Mouse (Mus musculus): ENCODE results near the gene Olfr521. TPM values are rescaled to one million over a fixed set of nuclear protein-coding genes. Genes with fewer than 3 reads are reported as not detected.
"Not testable (repeated sequence)": the region's sequence is repeated elsewhere in the genome, so short reads cannot be mapped to it uniquely, and the experiment has no call there.

Olfr521 gene
- polyA plus RNA-seq, 1 experiment from 2014 or later = not detected

DNA sequence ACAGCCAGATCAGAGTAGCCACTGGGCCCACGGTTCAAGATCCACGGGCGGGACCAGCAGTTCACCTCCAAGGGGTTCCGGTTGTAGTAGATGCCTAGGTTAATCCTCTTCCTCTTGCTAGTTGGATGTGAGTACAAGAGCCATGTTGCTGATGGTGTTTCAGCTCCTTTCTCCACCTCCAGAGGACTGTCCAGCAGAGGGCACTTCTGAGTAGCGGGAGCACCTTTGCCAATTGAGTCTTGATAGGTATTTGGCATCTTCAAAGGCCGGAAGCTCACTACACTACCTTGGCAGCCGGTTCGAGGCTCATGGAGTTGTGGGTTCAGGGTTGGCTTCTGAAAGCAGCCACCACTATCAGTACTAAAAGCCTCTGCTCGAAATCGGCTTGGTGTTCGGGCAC, 50.1 kb downstream of the Olfr521 start:
- H3K27ac ChIP-seq (ENCODE audit: low read length) = no peak overlapping the region
- no peak overlapping the region for H3K4me3 ChIP-seq (ENCODE audit: low read depth, low read length)
- H3K4me2 ChIP-seq (replicated peaks; ENCODE audit: low read depth, low read length) = no peak overlapping the region
- H3K36me3 ChIP-seq (ENCODE audit: control insufficient read depth, insufficient read depth, low read length) = no peaks in the 10 kb centered on the region
- no peaks in the 10 kb centered on the region for H3K9me3 ChIP-seq (ENCODE audit: control insufficient read depth, low read depth, low read length)
- WGBS = 93% methylated on average over 11 of the region's 11 CpGs
- H3K27me3 ChIP-seq (ENCODE audit: control insufficient read depth, insufficient read depth, low read length) = no peaks in the 10 kb centered on the region
- no peak overlapping the region for H3K9ac ChIP-seq (replicated peaks; ENCODE audit: low read depth, low read length)
- ATAC-seq (ENCODE audit: insufficient number of reproducible peaks, insufficient read depth, low FRiP score, low read depth) = no peak
- no peaks in the 10 kb centered on the region for H3K4me1 ChIP-seq (ENCODE audit: control insufficient read depth, insufficient read depth, low read length)

DNA sequence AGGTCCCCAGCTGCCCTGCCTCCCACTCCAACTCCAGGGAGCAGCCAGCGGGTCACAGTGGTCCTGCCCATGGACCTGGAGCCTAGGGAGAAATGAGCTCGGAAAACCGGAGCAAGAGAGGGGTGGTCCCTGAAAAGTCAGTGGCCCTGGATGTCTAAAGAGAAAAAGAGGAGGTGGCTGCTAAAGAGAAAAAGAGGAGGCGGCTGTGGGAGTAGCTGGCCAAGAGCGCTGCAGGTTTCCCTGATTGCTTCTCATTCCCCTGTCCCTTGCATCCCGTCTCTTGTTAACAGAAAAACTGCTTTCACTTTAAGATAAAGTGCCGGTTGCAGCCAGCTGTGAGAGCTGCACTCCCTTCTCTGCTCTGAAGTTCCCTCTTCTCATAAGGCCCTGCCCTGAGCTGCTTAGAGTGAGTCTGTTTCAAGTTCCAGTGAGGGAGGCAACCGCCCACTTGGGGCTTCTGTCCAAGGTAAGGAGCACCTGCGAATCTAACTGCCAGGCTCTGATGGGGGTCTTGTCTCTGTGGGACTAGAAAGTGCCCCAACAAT, 54.9 kb downstream of the Olfr521 start:
- not testable (repeated sequence) for H3K27ac ChIP-seq (ENCODE audit: low read length); H3K4me1 ChIP-seq (ENCODE audit: control insufficient read depth, insufficient read depth, low read length); H3K36me3 ChIP-seq (ENCODE audit: control insufficient read depth, insufficient read depth, low read length); H3K9ac ChIP-seq (replicated peaks; ENCODE audit: low read depth, low read length); ATAC-seq (ENCODE audit: insufficient number of reproducible peaks, insufficient read depth, low FRiP score, low read depth); H3K27me3 ChIP-seq (ENCODE audit: control insufficient read depth, insufficient read depth, low read length); H3K9me3 ChIP-seq (ENCODE audit: control insufficient read depth, low read depth, low read length); H3K4me3 ChIP-seq (ENCODE audit: low read depth, low read length)
- peak overlapping the region; percentile 13; the same call in 1 of the 2 replicates for H3K4me2 ChIP-seq (replicated peaks; ENCODE audit: low read depth, low read length)
- WGBS = 15% methylated on average over 9 of the region's 9 CpGs

Other genes with a start within 250 kb of the Olfr521 start
- 4.0 and 5.4 TPM in 2 replicates for gene Arrb1, start 228.0 kb upstream of the Olfr521 start, polyA plus RNA-seq (2014; fragmentation: Nextera tagmentation; extraction: Ambion mirVana)
- 1.3 and 1.7 TPM in 2 replicates for gene Tpbgl, start 136.4 kb upstream of the Olfr521 start, polyA plus RNA-seq (2014; fragmentation: Nextera tagmentation; extraction: Ambion mirVana)
- 2.3 and 3.3 TPM in 2 replicates for gene Slco2b1, start 52.2 kb upstream of the Olfr521 start, polyA plus RNA-seq (2014; fragmentation: Nextera tagmentation; extraction: Ambion mirVana)
- not detected in 2 replicates for gene Olfr520, start 33.2 kb upstream of the Olfr521 start, polyA plus RNA-seq (2014; fragmentation: Nextera tagmentation; extraction: Ambion mirVana)
- 7.0 and 7.1 TPM in 2 replicates for gene Neu3, start 64.9 kb downstream of the Olfr521 start, polyA plus RNA-seq (2014; fragmentation: Nextera tagmentation; extraction: Ambion mirVana)
- 0.29 and 0.50 TPM in 2 replicates for gene Xrra1, start 95.6 kb downstream of the Olfr521 start, polyA plus RNA-seq (2014; fragmentation: Nextera tagmentation; extraction: Ambion mirVana)
- 287 and 322 TPM in 2 replicates for gene Spcs2, start 100.0 kb downstream of the Olfr521 start, polyA plus RNA-seq (2014; fragmentation: Nextera tagmentation; extraction: Ambion mirVana)
- gene Rnf169, start 216.9 kb downstream of the Olfr521 start, polyA plus RNA-seq (2014; fragmentation: Nextera tagmentation; extraction: Ambion mirVana) = 8.9 and 9.9 TPM in 2 replicates
- gene Chrdl2, start 242.7 kb downstream of the Olfr521 start, polyA plus RNA-seq (2014; fragmentation: Nextera tagmentation; extraction: Ambion mirVana) = 1.0 and 1.4 TPM in 2 replicates